Mouse (Mus musculus) MEL-GATA-1-ER (cell line): ENCODE data around the gene Pip4k2a.
A peak's percentile ranks its signal among the peaks of the same experiment; 100 is the strongest.
"Not testable (repeated sequence)": the region's sequence is repeated elsewhere in the genome, so short reads cannot be mapped to it uniquely, and the experiment has no call there.

Source experiments
- DNase-seq: peaks from one replicate; pipeline ENCODE4 v3.0.0-alpha.2; 2012; ENCODE audit warnings: low read depth; ENCODE audit errors: extremely low read depth

The Pip4k2a gene

GRCm38 (mm10) chr2:18903301-18904068 is 94.4 kb downstream of the Pip4k2a start:
- DNase-seq: no peak

GRCm38 (mm10) chr2:18901133-18901532 is 96.8 kb downstream of the Pip4k2a start:
- peak; percentile 83 for DNase-seq

- no peak for DNase-seq
Measured at GRCm38 (mm10) chr2:18900635-18901034, 97.3 kb downstream of the Pip4k2a start.

GRCm38 (mm10) chr2:18897742-18898256 is 100.1 kb downstream of the Pip4k2a start:
- peak; percentile 94 for DNase-seq

GRCm38 (mm10) chr2:18896015-18896414 is 101.9 kb downstream of the Pip4k2a start:
- DNase-seq: no peak

- not testable (repeated sequence) for DNase-seq
Measured at GRCm38 (mm10) chr2:18893336-18893735, 104.6 kb downstream of the Pip4k2a start.

GRCm38 (mm10) chr2:18891991-18892537 is 105.9 kb downstream of the Pip4k2a start:
- no peak for DNase-seq

GRCm38 (mm10) chr2:18890227-18891001 is 107.5 kb downstream of the Pip4k2a start:
- DNase-seq: no peak

- no peak for DNase-seq
Measured at GRCm38 (mm10) chr2:18884277-18884676, 113.6 kb downstream of the Pip4k2a start.

- DNase-seq: no peak
Measured at GRCm38 (mm10) chr2:18874626-18875025, 123.3 kb downstream of the Pip4k2a start.

- no peak for DNase-seq
Measured at GRCm38 (mm10) chr2:18874063-18874462, 123.9 kb downstream of the Pip4k2a start.

GRCm38 (mm10) chr2:18873440-18873839 is 124.5 kb downstream of the Pip4k2a start:
- DNase-seq: no peak

- DNase-seq: peak; percentile 52
Measured at GRCm38 (mm10) chr2:18872797-18873196, 125.1 kb downstream of the Pip4k2a start.

- DNase-seq: no peak
Measured at GRCm38 (mm10) chr2:18871087-18871486, 126.8 kb downstream of the Pip4k2a start.

GRCm38 (mm10) chr2:18867069-18867468 is 130.9 kb downstream of the Pip4k2a start:
- no peak for DNase-seq

- no peak for DNase-seq
Measured at GRCm38 (mm10) chr2:18864719-18865118, 133.2 kb downstream of the Pip4k2a start.

- no peak for DNase-seq
Measured at GRCm38 (mm10) chr2:18861607-18862158, 136.2 kb downstream of the Pip4k2a start.

- DNase-seq: no peak
Measured at GRCm38 (mm10) chr2:18860686-18861085, 137.2 kb downstream of the Pip4k2a start.

- no peak for DNase-seq
Measured at GRCm38 (mm10) chr2:18857952-18858351, 140.0 kb downstream of the Pip4k2a start.

- DNase-seq: no peak
Measured at GRCm38 (mm10) chr2:18856461-18856860, 141.5 kb downstream of the Pip4k2a start.

GRCm38 (mm10) chr2:18855246-18855645 is 142.7 kb downstream of the Pip4k2a start:
- no peak for DNase-seq

- DNase-seq: no peak
Measured at GRCm38 (mm10) chr2:18853345-18853744, 144.6 kb downstream of the Pip4k2a start.
